Mouse (Mus musculus) heart, postnatal 0 days (tissue): ENCODE measurements around the gene Arnt2. TPM values are rescaled to one million over a fixed set of nuclear protein-coding genes. Genes with fewer than 3 reads are reported as not detected.

ENCODE experiments used
- ATAC-seq: fragments of 200-750 bp; cut with Nextera tagmentation; 2 replicates; pipeline ENCODE4 v1.8.0; 2017; ENCODE audit warnings: low read depth, moderate number of reproducible peaks, moderate library complexity; ENCODE audit not compliant: insufficient read depth
- DNase-seq: peaks from one replicate; pipeline ENCODE4 v3.0.0-alpha.2; 2016; ENCODE audit warnings: low spot score
- H3K27ac ChIP-seq: fragments of 300-500 bp; sonication (generic); 2 replicates; pipeline ENCODE4 v1.5.1; 2014; ENCODE audit warnings: low read depth, mild to moderate bottlenecking
- H3K27me3 ChIP-seq: fragments of 300-500 bp; sonication (generic); 2 replicates; pipeline ENCODE4 v1.6.1; 2014; ENCODE audit warnings: low read length, mixed read lengths; ENCODE audit not compliant: control insufficient read depth, insufficient read depth
- H3K36me3 ChIP-seq: fragments of 300-500 bp; sonication (generic); replicated peaks from 2 replicates; pipeline ENCODE4 v1.6.1; 2014; ENCODE audit warnings: low read length, mixed read lengths; ENCODE audit not compliant: control insufficient read depth, insufficient read depth
- H3K4me1 ChIP-seq: fragments of 300-500 bp; sonication (generic); 2 replicates; pipeline ENCODE4 v1.6.1; 2014; ENCODE audit warnings: antibody characterized with exemption; ENCODE audit not compliant: control insufficient read depth, insufficient read depth
- H3K4me2 ChIP-seq: fragments of 300-500 bp; sonication (generic); 2 replicates; pipeline ENCODE4 v1.6.1; 2014; ENCODE audit warnings: low read depth, mild to moderate bottlenecking, low read length, moderate library complexity
- H3K4me3 ChIP-seq: fragments of 300-500 bp; sonication (generic); 2 replicates; pipeline ENCODE4 v1.5.1; 2014; ENCODE audit warnings: low read depth, low read length
- H3K9ac ChIP-seq: fragments of 300-500 bp; sonication (generic); replicated peaks from 2 replicates; pipeline ENCODE4 v1.6.1; 2014; ENCODE audit warnings: low read depth, low read length, mixed read lengths
- H3K9me3 ChIP-seq: fragments of 300-500 bp; sonication (generic); replicated peaks from 2 replicates; pipeline ENCODE4 v1.6.1; 2016; ENCODE audit warnings: low read length; ENCODE audit not compliant: control insufficient read depth
- CTCF ChIP-seq: IDR thresholded peaks from 2 replicates; pipeline ENCODE4 v1.5.1; 2016; ENCODE audit warnings: antibody characterized with exemption, control low read depth, low read depth
- EP300 ChIP-seq: IDR thresholded peaks from 2 replicates; pipeline ENCODE4 v1.6.1; 2016; ENCODE audit warnings: antibody characterized with exemption, low read depth
- WGBS: fragments of 180-500 bp; shearing (Covaris S2); extraction: QIAGEN DNeasy Blood & Tissue Kit; methylation state at CpG from one replicate; pipeline ENCODE4 v1.1.7; 2014; 5-methylcytosine and 5-hydroxymethylcytosine counted together
- polyA plus RNA-seq: library from polyadenylated mRNA; unstranded; fragments of >200 nt; fragmentation: Nextera tagmentation; extraction: Ambion mirVana; gene quantifications from 2 replicates; pipeline ENCODE4 v1.2.1, GENCODE M21; 2015
- total RNA-seq: library from RNA; depleted of rRNA; stranded (reverse); fragments of >200 nt; gene quantifications from 2 replicates; pipeline ENCODE4 v1.2.3, GENCODE M21; 2014; ENCODE audit warnings: low replicate concordance

Gene Arnt2
- total and polyA plus RNA-seq, 2 experiments from 2014 or later = 0.31 to 2.1 TPM

DNA sequence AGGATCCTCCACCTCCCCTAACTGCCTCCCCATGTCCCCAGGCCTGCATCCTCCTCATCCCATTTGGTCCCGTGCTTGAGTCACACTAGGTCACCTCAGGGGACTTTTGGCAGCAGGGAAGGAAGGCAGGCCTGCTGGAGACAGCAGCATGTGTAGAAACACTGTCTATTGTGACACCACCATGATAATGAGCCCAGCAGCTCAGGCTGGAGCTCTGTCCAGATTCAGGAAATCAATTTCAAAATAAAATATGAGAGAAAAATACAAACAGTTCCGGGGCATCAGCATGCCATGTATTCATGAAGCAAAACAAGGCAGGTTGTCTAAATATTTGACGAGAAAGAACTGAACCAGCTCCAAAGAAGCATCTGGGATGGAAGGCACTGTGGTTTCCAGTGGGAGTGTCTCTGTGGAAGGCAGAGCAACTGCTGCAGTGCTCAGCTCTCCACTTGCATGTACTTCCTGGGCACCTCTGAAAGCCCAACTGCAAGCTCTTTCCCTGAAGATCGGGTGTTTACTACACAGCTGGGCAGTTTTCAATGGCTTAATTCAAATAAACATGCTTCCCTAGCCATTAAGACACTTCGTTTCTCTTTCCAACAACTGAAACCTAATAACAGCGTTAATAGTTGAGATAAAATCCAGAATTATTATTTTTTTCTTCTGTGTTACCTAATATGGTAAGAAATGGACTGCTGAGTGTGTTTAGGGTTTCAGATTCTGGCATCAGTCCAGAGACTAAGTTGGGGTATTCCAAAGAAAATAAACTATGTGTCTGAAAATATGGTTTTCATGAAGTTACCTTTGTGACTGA is 74.0 kb downstream of the Arnt2 start:
- DNase-seq (no peak), ATAC-seq (no peak)
- Histone ChIP-seq H3K9ac (no peak overlapping the region), H3K9me3 (no peaks in the 10 kb centered on the region), H3K4me3 (no peak overlapping the region), H3K27me3 (no peaks in the 10 kb centered on the region), H3K4me2 (no peak overlapping the region), H3K36me3 (no peaks in the 10 kb centered on the region), H3K4me1 (peaks cover 60% of the 10 kb centered on the region), H3K27ac (peak overlapping the region; percentile 4; the same call in 1 of the 2 replicates)
- WGBS = 55% methylated on average over 6 of the region's 6 CpGs
- no peak for TF ChIP-seq CTCF
- TF ChIP-seq EP300 = no peak

DNA sequence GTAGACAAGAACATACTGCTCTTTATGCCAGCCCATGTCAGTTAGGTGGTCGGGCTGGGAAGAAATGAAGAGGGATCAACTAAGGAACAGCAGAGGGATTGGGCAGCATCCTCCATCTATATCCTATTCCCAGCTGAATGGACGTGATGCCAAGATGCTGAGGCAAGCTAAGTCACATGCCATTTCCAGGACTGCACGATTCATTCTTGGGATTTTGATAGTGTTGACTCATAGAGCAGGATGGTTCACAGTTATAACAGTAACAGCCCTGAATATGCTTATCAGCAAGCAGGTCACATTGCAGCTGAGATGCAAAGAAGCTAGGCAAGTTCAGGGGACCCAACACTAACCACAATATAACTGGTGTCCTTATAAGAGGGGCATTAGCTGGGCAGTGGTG is 76.0 kb downstream of the Arnt2 start:
- H3K9ac ChIP-seq = no peak overlapping the region
- no peak overlapping the region for H3K27ac ChIP-seq
- no peak for DNase-seq
- no peak for ATAC-seq
- no peaks in the 10 kb centered on the region for H3K36me3 ChIP-seq
- 49% methylated on average over 3 of the region's 3 CpGs for WGBS
- no peak for TF ChIP-seq CTCF
- TF ChIP-seq EP300 = no peak
- H3K9me3 ChIP-seq = no peaks in the 10 kb centered on the region
- H3K4me2 ChIP-seq = no peak overlapping the region
- no peaks in the 10 kb centered on the region for H3K27me3 ChIP-seq
- peaks cover 64% of the 10 kb centered on the region for H3K4me1 ChIP-seq
- H3K4me3 ChIP-seq = no peak overlapping the region

- Histone ChIP-seq H3K9ac (no peak overlapping the region), H3K4me3 (no peak overlapping the region), H3K4me2 (no peak overlapping the region), H3K27ac (no peak overlapping the region), H3K9me3 (no peaks in the 10 kb centered on the region), H3K4me1 (peaks cover 59% of the 10 kb centered on the region), H3K27me3 (no peaks in the 10 kb centered on the region), H3K36me3 (no peaks in the 10 kb centered on the region)
- DNase-seq (peak; percentile 28), ATAC-seq (no peak)
- TF ChIP-seq CTCF (no peak), EP300 (no peak)
- 46% methylated on average over 11 of the region's 11 CpGs for WGBS
Observed at GRCm38 (mm10) chr7:84332295-84333168, 77.4 kb downstream of the Arnt2 start.

DNA sequence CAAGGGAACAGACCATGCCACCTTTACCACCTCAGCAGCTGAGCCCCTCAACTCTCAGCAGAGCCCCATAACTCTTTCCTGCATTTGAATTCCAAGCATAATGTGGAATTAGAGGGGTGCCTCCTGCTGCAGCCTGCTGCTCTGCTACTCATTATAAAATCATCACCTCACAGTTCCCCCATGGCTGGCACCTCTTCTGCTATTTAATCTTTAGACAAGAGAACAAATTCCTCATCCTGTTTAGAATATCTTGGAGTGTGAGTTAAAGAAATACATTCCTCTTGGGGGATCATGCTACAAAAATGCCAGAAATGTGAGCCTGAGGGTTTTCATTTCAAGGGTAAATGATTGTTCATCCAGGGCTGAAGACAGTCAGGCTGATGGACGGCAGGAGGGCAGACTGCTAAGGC is 80.8 kb downstream of the Arnt2 start:
- Histone ChIP-seq H3K27me3 (no peaks in the 10 kb centered on the region), H3K9ac (no peak overlapping the region), H3K27ac (peak overlapping the region; percentile 59), H3K36me3 (no peaks in the 10 kb centered on the region), H3K4me2 (no peak overlapping the region), H3K4me3 (no peak overlapping the region), H3K9me3 (no peaks in the 10 kb centered on the region), H3K4me1 (peaks cover 40% of the 10 kb centered on the region)
- TF ChIP-seq CTCF = no peak
- TF ChIP-seq EP300 = no peak
- DNase-seq (peak; percentile 25), ATAC-seq (peak; percentile 53)
- WGBS = 3% methylated on average over 1 of the region's 1 CpGs

DNA sequence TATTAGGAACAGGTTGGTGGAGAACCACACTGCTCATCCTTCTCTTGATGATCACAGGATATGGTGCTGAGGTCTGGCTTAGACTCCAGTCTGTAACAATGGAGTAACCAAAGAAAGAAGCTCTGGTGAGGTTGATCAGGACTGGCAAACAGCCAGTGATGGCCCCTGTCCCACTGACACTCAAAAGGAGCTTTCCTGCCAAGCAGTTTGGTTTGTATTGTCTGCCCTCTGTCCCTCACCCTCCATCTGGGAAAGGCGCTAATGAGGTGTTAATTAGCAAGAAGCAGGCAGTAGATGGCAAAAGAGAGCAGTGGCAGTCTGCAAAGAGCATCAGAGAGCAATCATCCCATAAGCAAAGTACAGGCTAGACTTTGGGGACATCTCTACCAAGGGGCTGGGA is 81.2 kb downstream of the Arnt2 start:
- Histone ChIP-seq H3K27me3 (no peaks in the 10 kb centered on the region), H3K4me3 (no peak overlapping the region), H3K27ac (peak overlapping the region; percentile 59), H3K9ac (no peak overlapping the region), H3K4me1 (peaks cover 40% of the 10 kb centered on the region), H3K36me3 (no peaks in the 10 kb centered on the region), H3K4me2 (no peak overlapping the region), H3K9me3 (no peaks in the 10 kb centered on the region)
- WGBS = 29% methylated on average over 1 of the region's 1 CpGs
- ATAC-seq = no peak
- TF ChIP-seq CTCF (no peak), EP300 (no peak)
- DNase-seq = no peak
